Mouse (Mus musculus): ENCODE measurements at regions not wholly inside any gene's neighbourhood (a gene's known extent, or its start where the extent isn't known, plus 50 kb on each side); places are given as distances from the start of the nearest gene placed in this dataset.

DNA sequence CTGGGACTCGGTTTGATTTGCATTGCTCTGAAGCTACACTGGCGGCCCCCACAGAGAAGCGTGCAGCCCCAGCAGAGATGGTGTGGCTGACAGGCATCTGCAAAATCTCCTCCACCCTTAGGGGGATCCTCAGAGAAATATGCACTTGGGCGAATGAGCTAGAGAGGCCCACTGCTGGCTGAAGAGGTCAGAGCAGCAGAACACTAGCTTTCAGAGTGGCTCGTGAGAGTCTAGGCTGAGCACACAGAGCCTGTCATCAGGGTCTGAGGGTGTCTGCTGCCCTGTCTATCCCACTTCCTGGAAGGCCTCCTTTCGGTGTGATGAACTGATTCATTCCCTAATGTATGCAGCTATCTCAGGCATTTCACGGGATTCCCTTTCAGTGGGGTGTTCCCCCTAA is 225.1 kb downstream of the Tle3 start:
- Histone ChIP-seq H3K27ac (ENCODE audit: low read length) (no peak overlapping the region), H3K4me1 (ENCODE audit: control insufficient read depth, insufficient read depth, low read length) (no peaks in the 10 kb centered on the region), H3K36me3 (ENCODE audit: control insufficient read depth, insufficient read depth) (no peaks in the 10 kb centered on the region), H3K27me3 (ENCODE audit: control insufficient read depth, insufficient read depth, low read length) (peaks cover 21% of the 10 kb centered on the region), H3K9ac (ENCODE audit: low read length) (no peak overlapping the region), H3K9me3 (replicated peaks; ENCODE audit: control insufficient read depth, low read length) (no peaks in the 10 kb centered on the region), H3K4me3 (ENCODE audit: low read length) (no peak overlapping the region), H3K4me2 (ENCODE audit: low read depth, low read length) (no peak overlapping the region)
- no peak for ATAC-seq (replicated peaks; ENCODE audit: extremely low read depth, insufficient read depth, low FRiP score)
- WGBS, result 24% methylated on average over 7 of the region's 7 CpGs

GRCm38 (mm10) chr9:61596410-61597108 is 224.4 kb downstream of the Tle3 start:
- Histone ChIP-seq H3K9ac (ENCODE audit: low read length) (no peak overlapping the region), H3K4me1 (ENCODE audit: control insufficient read depth, insufficient read depth, low read length) (no peaks in the 10 kb centered on the region), H3K4me2 (ENCODE audit: low read depth, low read length) (no peak overlapping the region), H3K36me3 (ENCODE audit: control insufficient read depth, insufficient read depth) (no peaks in the 10 kb centered on the region), H3K27ac (ENCODE audit: low read length) (no peak overlapping the region), H3K27me3 (ENCODE audit: control insufficient read depth, insufficient read depth, low read length) (peaks cover 24% of the 10 kb centered on the region), H3K4me3 (ENCODE audit: low read length) (no peak overlapping the region), H3K9me3 (replicated peaks; ENCODE audit: control insufficient read depth, low read length) (no peaks in the 10 kb centered on the region)
- no peak for ATAC-seq (replicated peaks; ENCODE audit: extremely low read depth, insufficient read depth, low FRiP score)
- 35% methylated on average over 17 of the region's 17 CpGs for WGBS

DNA sequence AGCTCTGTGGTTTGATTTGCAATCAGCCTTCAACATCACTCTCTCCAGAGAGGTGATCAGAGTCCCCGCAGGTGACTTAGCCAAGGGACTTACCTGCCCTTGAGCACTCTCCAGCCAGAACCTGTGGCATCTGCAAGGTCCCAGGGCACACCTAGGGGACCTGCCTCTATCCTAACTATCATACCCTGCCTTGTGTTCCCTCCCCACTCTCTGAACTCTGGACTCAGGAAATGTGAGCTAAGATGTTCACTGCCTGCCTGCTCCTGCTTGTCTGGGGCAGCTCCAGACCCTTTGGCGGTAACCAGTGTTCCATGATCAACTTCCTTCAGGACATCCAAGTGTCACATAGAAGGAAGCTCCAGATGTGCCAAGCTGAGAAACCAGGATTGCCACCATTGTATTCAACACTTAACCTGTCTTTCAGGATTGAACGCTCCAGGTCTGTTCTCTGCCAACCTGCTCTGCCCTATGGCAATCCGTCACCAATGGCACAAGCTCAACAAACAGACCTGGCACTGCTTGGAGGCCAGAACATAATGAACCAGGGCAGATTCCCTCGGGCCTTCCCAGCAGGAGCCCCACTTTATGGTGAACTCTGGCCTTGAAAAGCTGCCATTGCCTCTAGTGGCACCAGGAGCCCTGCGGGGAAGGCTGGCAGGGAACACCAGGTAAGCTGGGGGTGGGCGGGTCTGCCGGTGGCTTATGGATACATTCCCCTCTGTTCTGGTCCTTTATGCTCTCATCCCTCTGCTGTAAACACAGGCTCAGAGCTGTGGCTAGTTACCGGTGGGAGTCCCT is 223.2 kb downstream of the Tle3 start:
- no peaks in the 10 kb centered on the region for H3K4me1 ChIP-seq (ENCODE audit: control insufficient read depth, insufficient read depth, low read length)
- no peaks in the 10 kb centered on the region for H3K36me3 ChIP-seq (ENCODE audit: control insufficient read depth, insufficient read depth)
- H3K9me3 ChIP-seq (replicated peaks; ENCODE audit: control insufficient read depth, low read length), result no peaks in the 10 kb centered on the region
- H3K9ac ChIP-seq (ENCODE audit: low read length), result no peak overlapping the region
- WGBS, result 72% methylated on average over 9 of the region's 9 CpGs
- peaks cover 24% of the 10 kb centered on the region for H3K27me3 ChIP-seq (ENCODE audit: control insufficient read depth, insufficient read depth, low read length)
- no peak overlapping the region for H3K4me2 ChIP-seq (ENCODE audit: low read depth, low read length)
- no peak overlapping the region for H3K4me3 ChIP-seq (ENCODE audit: low read length)
- no peak for ATAC-seq (replicated peaks; ENCODE audit: extremely low read depth, insufficient read depth, low FRiP score)
- H3K27ac ChIP-seq (ENCODE audit: low read length), result no peak overlapping the region

GRCm38 (mm10) chr9:61593991-61594390 is 221.8 kb downstream of the Tle3 start:
- Histone ChIP-seq H3K4me2 (ENCODE audit: low read depth, low read length) (no peak overlapping the region), H3K9ac (ENCODE audit: low read length) (no peak overlapping the region), H3K36me3 (ENCODE audit: control insufficient read depth, insufficient read depth) (no peaks in the 10 kb centered on the region), H3K27me3 (ENCODE audit: control insufficient read depth, insufficient read depth, low read length) (peaks cover 24% of the 10 kb centered on the region), H3K27ac (ENCODE audit: low read length) (no peak overlapping the region), H3K9me3 (replicated peaks; ENCODE audit: control insufficient read depth, low read length) (no peaks in the 10 kb centered on the region), H3K4me3 (ENCODE audit: low read length) (no peak overlapping the region), H3K4me1 (ENCODE audit: control insufficient read depth, insufficient read depth, low read length) (no peaks in the 10 kb centered on the region)
- WGBS, result 78% methylated on average over 6 of the region's 6 CpGs
- no peak for ATAC-seq (replicated peaks; ENCODE audit: extremely low read depth, insufficient read depth, low FRiP score)

DNA sequence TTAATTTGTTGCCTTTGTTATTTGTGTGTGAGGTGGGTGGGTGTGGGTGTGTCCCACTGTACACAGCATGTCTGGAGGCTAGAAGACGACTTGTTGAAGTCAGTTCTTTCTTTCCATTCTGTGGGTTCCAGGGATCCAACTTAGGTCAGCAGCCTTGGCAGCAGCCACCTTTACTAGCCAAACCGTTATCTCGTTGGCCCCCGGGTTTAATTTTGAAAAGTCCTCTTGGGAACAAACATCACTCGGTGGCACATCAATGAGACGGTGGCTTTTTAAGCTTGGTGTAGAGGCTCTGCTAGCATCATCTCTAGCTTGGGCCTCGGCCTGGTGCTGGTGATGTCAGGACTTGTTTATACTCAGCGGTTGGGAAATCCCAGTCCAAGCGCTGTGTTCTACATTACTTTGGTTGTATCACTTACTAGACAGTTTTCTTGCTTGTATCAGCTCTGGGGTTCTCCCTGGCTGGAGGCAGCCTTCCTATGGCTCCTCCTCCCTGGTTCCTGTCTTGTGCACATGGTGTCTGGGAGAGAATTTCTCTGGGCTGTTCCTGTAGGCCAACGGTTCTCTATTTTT is 217.6 kb downstream of the Tle3 start:
- ATAC-seq (replicated peaks; ENCODE audit: extremely low read depth, insufficient read depth, low FRiP score), result no peak
- Histone ChIP-seq H3K4me3 (ENCODE audit: low read length) (no peak overlapping the region), H3K27ac (ENCODE audit: low read length) (no peak overlapping the region), H3K36me3 (ENCODE audit: control insufficient read depth, insufficient read depth) (no peaks in the 10 kb centered on the region), H3K27me3 (ENCODE audit: control insufficient read depth, insufficient read depth, low read length) (peaks cover 12% of the 10 kb centered on the region), H3K9ac (ENCODE audit: low read length) (no peak overlapping the region), H3K9me3 (replicated peaks; ENCODE audit: control insufficient read depth, low read length) (0 out of 2 replicates have a peak, but pooled peaks cover 3% of the 10 kb centered on the region), H3K4me2 (ENCODE audit: low read depth, low read length) (no peak overlapping the region), H3K4me1 (ENCODE audit: control insufficient read depth, insufficient read depth, low read length) (no peaks in the 10 kb centered on the region)
- 83% methylated on average over 10 of the region's 10 CpGs for WGBS

GRCm38 (mm10) chr9:61583281-61584072 is 211.3 kb downstream of the Tle3 start:
- 59% methylated on average over 21 of the region's 21 CpGs for WGBS
- Histone ChIP-seq H3K4me2 (ENCODE audit: low read depth, low read length) (no peak overlapping the region), H3K36me3 (ENCODE audit: control insufficient read depth, insufficient read depth) (no peaks in the 10 kb centered on the region), H3K27me3 (ENCODE audit: control insufficient read depth, insufficient read depth, low read length) (peaks cover 8% of the 10 kb centered on the region; the same call in 1 of the 2 replicates), H3K4me1 (ENCODE audit: control insufficient read depth, insufficient read depth, low read length) (peaks cover 2% of the 10 kb centered on the region; the same call in 1 of the 2 replicates), H3K9ac (ENCODE audit: low read length) (no peak overlapping the region), H3K4me3 (ENCODE audit: low read length) (no peak overlapping the region), H3K27ac (ENCODE audit: low read length) (no peak overlapping the region), H3K9me3 (replicated peaks; ENCODE audit: control insufficient read depth, low read length) (0 out of 2 replicates have a peak, but pooled peaks cover 3% of the 10 kb centered on the region)
- ATAC-seq (replicated peaks; ENCODE audit: extremely low read depth, insufficient read depth, low FRiP score), result no peak

GRCm38 (mm10) chr9:61581046-61581445 is 208.9 kb downstream of the Tle3 start:
- ATAC-seq (replicated peaks; ENCODE audit: extremely low read depth, insufficient read depth, low FRiP score), result no peak
- 85% methylated on average over 6 of the region's 6 CpGs for WGBS
- H3K4me2 ChIP-seq (ENCODE audit: low read depth, low read length), result no peak overlapping the region
- H3K27ac ChIP-seq (ENCODE audit: low read length), result no peak overlapping the region
- H3K9me3 ChIP-seq (replicated peaks; ENCODE audit: control insufficient read depth, low read length), result 0 out of 2 replicates have a peak, but pooled peaks cover under 1% of the 10 kb centered on the region
- H3K4me3 ChIP-seq (ENCODE audit: low read length), result no peak overlapping the region
- H3K9ac ChIP-seq (ENCODE audit: low read length), result no peak overlapping the region
- peaks cover 2% of the 10 kb centered on the region; the same call in 1 of the 2 replicates for H3K4me1 ChIP-seq (ENCODE audit: control insufficient read depth, insufficient read depth, low read length)
- H3K36me3 ChIP-seq (ENCODE audit: control insufficient read depth, insufficient read depth), result no peaks in the 10 kb centered on the region
- peaks cover 8% of the 10 kb centered on the region; the same call in 1 of the 2 replicates for H3K27me3 ChIP-seq (ENCODE audit: control insufficient read depth, insufficient read depth, low read length)

DNA sequence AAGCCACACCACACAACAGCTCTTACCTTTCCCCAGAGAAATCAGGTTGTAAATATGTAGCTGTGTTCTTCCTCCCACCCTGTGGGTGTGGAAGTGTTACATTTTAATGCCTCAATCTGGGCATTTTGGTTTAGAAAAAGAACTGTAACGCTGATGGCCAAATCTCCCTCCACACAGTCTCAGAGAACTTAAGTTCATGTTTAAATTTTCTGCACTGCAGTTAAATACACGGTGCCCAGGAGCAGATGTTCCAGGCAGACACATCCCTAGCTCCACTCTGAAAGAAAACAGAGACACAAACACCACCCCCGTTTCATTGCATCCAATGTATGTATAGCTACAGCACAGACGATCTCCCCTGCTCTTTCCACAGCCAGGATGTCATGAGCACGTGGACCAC is 206.1 kb downstream of the Tle3 start:
- Histone ChIP-seq H3K4me3 (ENCODE audit: low read length) (no peak overlapping the region), H3K4me2 (ENCODE audit: low read depth, low read length) (no peak overlapping the region), H3K27me3 (ENCODE audit: control insufficient read depth, insufficient read depth, low read length) (peaks cover 18% of the 10 kb centered on the region), H3K27ac (ENCODE audit: low read length) (no peak overlapping the region), H3K4me1 (ENCODE audit: control insufficient read depth, insufficient read depth, low read length) (no peaks in the 10 kb centered on the region), H3K9ac (ENCODE audit: low read length) (no peak overlapping the region), H3K36me3 (ENCODE audit: control insufficient read depth, insufficient read depth) (no peaks in the 10 kb centered on the region), H3K9me3 (replicated peaks; ENCODE audit: control insufficient read depth, low read length) (no peaks in the 10 kb centered on the region)
- WGBS, result 75% methylated on average over 5 of the region's 5 CpGs
- ATAC-seq (replicated peaks; ENCODE audit: extremely low read depth, insufficient read depth, low FRiP score), result no peak
